Mouse (Mus musculus): ENCODE data around the gene Sbds. TPM values are rescaled to one million over a fixed set of nuclear protein-coding genes. Genes with fewer than 3 reads are reported as not detected.
A peak's percentile ranks its signal among the peaks of the same experiment; 100 is the strongest.

Sbds gene
- polyA plus RNA-seq, 2 experiments = 35.8 to 38.1 TPM

DNA sequence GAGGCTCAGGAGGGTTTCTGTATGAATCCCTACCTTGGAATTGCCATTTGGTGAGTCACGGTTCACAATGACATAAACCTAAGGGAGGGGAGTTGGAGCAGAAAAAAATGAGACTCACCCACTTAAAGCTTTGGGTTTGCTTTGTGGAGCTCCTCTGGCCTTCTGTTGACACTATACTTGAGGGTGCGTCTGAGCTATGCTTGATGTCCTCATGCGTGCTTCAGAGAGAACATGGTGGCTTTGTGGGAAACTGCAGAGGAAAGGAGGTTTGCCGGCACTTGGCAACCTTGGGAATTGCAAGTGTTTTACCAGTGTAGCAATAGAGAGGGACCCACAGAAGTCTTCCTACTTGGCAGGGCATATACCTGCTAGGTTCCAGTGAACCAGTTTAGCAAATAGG, 48.0 kb downstream of the Sbds start:
- WGBS (ENCODE audit: insufficient replicate concordance) = 93% methylated on average over 4 of the region's 4 CpGs
- Histone ChIP-seq H3K4me2 (ENCODE audit: low read depth) (no peak overlapping the region), H3K27me3 (ENCODE audit: control insufficient read depth, insufficient read depth, low read length) (no peaks in the 10 kb centered on the region), H3K4me3 (ENCODE audit: insufficient read depth in 1 of 2, low read depth in 2 of 2, low read length in 2 of 2) (no peak overlapping the region), H3K36me3 (replicated peaks; ENCODE audit: control insufficient read depth, insufficient read depth, low read depth) (peaks cover 58% of the 10 kb centered on the region), H3K4me1 (replicated peaks; ENCODE audit: control insufficient read depth in 2 of 2, insufficient read depth in 2 of 2, low read length in 1 of 2) (peaks cover 0 to 7% of the 10 kb centered on the region in 2 experiments; a peak in 2 of 4 replicates), H3K27ac (no peak overlapping the region), H3K9ac (replicated peaks) (no peak overlapping the region), H3K9me3 (ENCODE audit: control insufficient read depth, low read length) (no peaks in the 10 kb centered on the region)
- no peak for ATAC-seq (ENCODE audit: insufficient read depth)
- TF ChIP-seq CTCF (IDR thresholded peaks at IDR 0.05; ENCODE audit: low read depth) = no peak
- no peak for TF ChIP-seq EP300 (IDR thresholded peaks at IDR 0.05; ENCODE audit: low read depth)
- DNase-seq (ENCODE audit: low read depth in 3 of 3, low spot score in 3 of 3) = no peak

DNA sequence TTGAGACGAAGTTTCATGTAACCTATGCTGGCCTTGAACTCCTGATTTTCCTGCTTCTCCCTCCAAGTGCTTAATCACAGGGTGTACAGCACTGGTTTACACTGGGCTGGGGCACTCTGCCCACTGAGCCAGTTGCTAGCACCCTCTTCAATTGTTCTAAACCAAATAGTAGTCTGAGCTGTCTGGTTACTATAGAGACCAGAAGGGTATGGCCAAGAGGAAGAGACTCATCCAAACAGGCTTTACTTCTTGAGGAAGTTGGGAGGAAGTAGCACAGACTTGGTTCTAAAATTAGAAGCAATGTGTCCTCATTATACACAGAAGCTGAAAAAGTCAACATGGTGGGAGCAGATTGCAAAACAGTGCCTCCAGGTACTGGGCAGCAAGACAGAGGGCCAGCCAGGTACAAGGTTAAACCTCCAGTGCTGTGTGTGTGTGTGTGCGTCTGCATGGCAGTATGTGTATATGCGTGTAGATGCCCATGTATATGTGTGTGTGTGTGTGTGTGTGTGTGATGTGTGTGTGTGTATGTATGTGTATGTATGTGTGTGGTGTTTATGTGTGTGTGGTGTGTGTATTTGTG, 49.8 kb downstream of the Sbds start:
- no peak for DNase-seq (ENCODE audit: low read depth in 3 of 3, low spot score in 3 of 3)
- WGBS (ENCODE audit: insufficient replicate concordance) = 76% methylated on average over 3 of the region's 3 CpGs
- Histone ChIP-seq H3K9ac (replicated peaks) (no peak overlapping the region), H3K4me3 (ENCODE audit: insufficient read depth in 1 of 2, low read depth in 2 of 2, low read length in 2 of 2) (no peak overlapping the region), H3K27ac (no peak overlapping the region), H3K27me3 (ENCODE audit: control insufficient read depth, insufficient read depth, low read length) (no peaks in the 10 kb centered on the region), H3K4me2 (ENCODE audit: low read depth) (no peak overlapping the region), H3K9me3 (ENCODE audit: control insufficient read depth, low read length) (no peaks in the 10 kb centered on the region), H3K4me1 (replicated peaks; ENCODE audit: control insufficient read depth in 2 of 2, insufficient read depth in 2 of 2, low read length in 1 of 2) (peaks cover 0 to 7% of the 10 kb centered on the region in 2 experiments; a peak in 2 of 4 replicates), H3K36me3 (replicated peaks; ENCODE audit: control insufficient read depth, insufficient read depth, low read depth) (peaks cover 56% of the 10 kb centered on the region)
- no peak for TF ChIP-seq EP300 (IDR thresholded peaks at IDR 0.05; ENCODE audit: low read depth)
- no peak for TF ChIP-seq CTCF (IDR thresholded peaks at IDR 0.05; ENCODE audit: low read depth)
- peak; percentile 38; the same call in 1 of the 2 replicates for ATAC-seq (ENCODE audit: insufficient read depth)

- ATAC-seq (ENCODE audit: insufficient read depth) (no peak), DNase-seq (ENCODE audit: low read depth in 3 of 3, low spot score in 3 of 3) (no peak)
- TF ChIP-seq CTCF (IDR thresholded peaks at IDR 0.05; ENCODE audit: low read depth) = no peak
- TF ChIP-seq EP300 (IDR thresholded peaks at IDR 0.05; ENCODE audit: low read depth) = no peak
- H3K27ac ChIP-seq = no peak overlapping the region
- no peak overlapping the region for H3K4me2 ChIP-seq (ENCODE audit: low read depth)
- H3K9me3 ChIP-seq (ENCODE audit: control insufficient read depth, low read length) = no peaks in the 10 kb centered on the region
- no peak overlapping the region for H3K4me3 ChIP-seq (ENCODE audit: insufficient read depth in 1 of 2, low read depth in 2 of 2, low read length in 2 of 2)
- H3K9ac ChIP-seq (replicated peaks) = no peak overlapping the region
- peaks cover 0 to 7% of the 10 kb centered on the region in 2 experiments; a peak in 2 of 4 replicates for H3K4me1 ChIP-seq (replicated peaks; ENCODE audit: control insufficient read depth in 2 of 2, insufficient read depth in 2 of 2, low read length in 1 of 2)
- no peaks in the 10 kb centered on the region for H3K27me3 ChIP-seq (ENCODE audit: control insufficient read depth, insufficient read depth, low read length)
- WGBS (ENCODE audit: insufficient replicate concordance) = 76% methylated on average over 6 of the region's 6 CpGs
- H3K36me3 ChIP-seq (replicated peaks; ENCODE audit: control insufficient read depth, insufficient read depth, low read depth) = peaks cover 53% of the 10 kb centered on the region
These were observed 50.8 kb downstream of the Sbds start for GRCm38 (mm10) chr5:130204560-130204959.

GRCm38 (mm10) chr5:130203948-130204347, 51.4 kb downstream of the Sbds start:
- Histone ChIP-seq H3K4me3 (ENCODE audit: insufficient read depth in 1 of 2, low read depth in 2 of 2, low read length in 2 of 2) (no peak overlapping the region), H3K36me3 (replicated peaks; ENCODE audit: control insufficient read depth, insufficient read depth, low read depth) (peaks cover 49% of the 10 kb centered on the region), H3K9me3 (ENCODE audit: control insufficient read depth, low read length) (no peaks in the 10 kb centered on the region), H3K9ac (replicated peaks) (no peak overlapping the region), H3K4me2 (ENCODE audit: low read depth) (no peak overlapping the region), H3K27me3 (ENCODE audit: control insufficient read depth, insufficient read depth, low read length) (no peaks in the 10 kb centered on the region), H3K27ac (no peak overlapping the region), H3K4me1 (replicated peaks; ENCODE audit: control insufficient read depth in 2 of 2, insufficient read depth in 2 of 2, low read length in 1 of 2) (peaks cover 0 to 7% of the 10 kb centered on the region in 2 experiments; a peak in 2 of 4 replicates)
- ATAC-seq (ENCODE audit: insufficient read depth) = no peak
- WGBS (ENCODE audit: insufficient replicate concordance) = 63% methylated on average over 4 of the region's 4 CpGs
- TF ChIP-seq EP300 (IDR thresholded peaks at IDR 0.05; ENCODE audit: low read depth) = no peak
- TF ChIP-seq CTCF (IDR thresholded peaks at IDR 0.05; ENCODE audit: low read depth) = no peak
- DNase-seq (ENCODE audit: low read depth in 3 of 3, low spot score in 3 of 3) = no peak

- ATAC-seq (ENCODE audit: insufficient read depth) (no peak), DNase-seq (ENCODE audit: low read depth in 3 of 3, low spot score in 3 of 3) (no peak)
- peaks cover 52% of the 10 kb centered on the region for H3K36me3 ChIP-seq (replicated peaks; ENCODE audit: control insufficient read depth, insufficient read depth, low read depth)
- WGBS (ENCODE audit: insufficient replicate concordance) = 79% methylated on average over 10 of the region's 10 CpGs
- no peak overlapping the region for H3K27ac ChIP-seq
- no peak overlapping the region for H3K9ac ChIP-seq (replicated peaks)
- no peak overlapping the region for H3K4me2 ChIP-seq (ENCODE audit: low read depth)
- no peaks in the 10 kb centered on the region for H3K27me3 ChIP-seq (ENCODE audit: control insufficient read depth, insufficient read depth, low read length)
- no peaks in the 10 kb centered on the region for H3K9me3 ChIP-seq (ENCODE audit: control insufficient read depth, low read length)
- H3K4me3 ChIP-seq (ENCODE audit: insufficient read depth in 1 of 2, low read depth in 2 of 2, low read length in 2 of 2) = no peak overlapping the region
- H3K4me1 ChIP-seq (replicated peaks; ENCODE audit: control insufficient read depth in 2 of 2, insufficient read depth in 2 of 2, low read length in 1 of 2) = peaks cover 0 to 2% of the 10 kb centered on the region in 2 experiments; a peak in 1 of 4 replicates
- no peak for TF ChIP-seq EP300 (IDR thresholded peaks at IDR 0.05; ENCODE audit: low read depth)
- no peak for TF ChIP-seq CTCF (IDR thresholded peaks at IDR 0.05; ENCODE audit: low read depth)
These were observed 54.9 kb downstream of the Sbds start for GRCm38 (mm10) chr5:130200233-130201029.
